Mouse (Mus musculus) forebrain, embryonic 10.5 days (tissue): ENCODE results near the gene Krtap24-1. TPM values are rescaled to one million over a fixed set of nuclear protein-coding genes. Genes with fewer than 3 reads are reported as not detected.

Experiments
- DNase-seq: peaks from one replicate; pipeline ENCODE4 v3.0.0-alpha.2; 2017; ENCODE audit warnings: low spot score; ENCODE audit errors: extremely low spot score
- H3K27ac ChIP-seq: fragments of 300-500 bp; sonication (generic); 2 replicates; pipeline ENCODE4 v1.5.1; 2016; ENCODE audit warnings: mild to moderate bottlenecking
- H3K27me3 ChIP-seq: fragments of 300-500 bp; sonication (generic); 2 replicates; pipeline ENCODE4 v1.6.1; 2016; ENCODE audit warnings: mild to moderate bottlenecking; ENCODE audit not compliant: poor library complexity, severe bottlenecking
- H3K36me3 ChIP-seq: fragments of 300-500 bp; sonication (generic); replicated peaks from 2 replicates; pipeline ENCODE4 v1.6.1; 2016; ENCODE audit warnings: mild to moderate bottlenecking, moderate library complexity
- H3K4me1 ChIP-seq: fragments of 300-500 bp; sonication (generic); 2 replicates; pipeline ENCODE4 v1.6.1; 2016
- H3K4me3 ChIP-seq: fragments of 300-500 bp; sonication (generic); 2 replicates; pipeline ENCODE4 v1.5.1; 2016; ENCODE audit warnings: mild to moderate bottlenecking, moderate library complexity
- H3K9me3 ChIP-seq: fragments of 300-500 bp; sonication (generic); 2 replicates; pipeline ENCODE4 v1.6.1; 2016; ENCODE audit warnings: mild to moderate bottlenecking, moderate library complexity
- WGBS: fragments of 180-500 bp; shearing (Covaris S2); methylation state at CpG from one replicate; pipeline ENCODE4 v1.1.7; 2016; 5-methylcytosine and 5-hydroxymethylcytosine counted together
- polyA plus RNA-seq: library from polyadenylated mRNA; unstranded; fragments of >200 nt; fragmentation: Nextera tagmentation; extraction: Ambion mirVana; gene quantifications from 2 replicates; pipeline ENCODE4 v1.2.1, GENCODE M21; 2016

Krtap24-1 gene
- polyA plus RNA-seq = not detected in 2 replicates

GRCm38 (mm10) chr16:88611922-88612321, at the start of gene Krtap24-1:
Gene Krtap24-1, minus strand, starts transcription at chr16:88612279.
- 91% methylated on average over 8 of the region's 8 CpGs for WGBS
- no peak within 1 kb of the TSS for H3K4me3 ChIP-seq
- no peaks in the 10 kb centered on the region for H3K36me3 ChIP-seq
- H3K9me3 ChIP-seq = no peaks in the 10 kb centered on the region
- DNase-seq = no peak
- H3K4me1 ChIP-seq = peaks cover 4% of the 10 kb centered on the region; the same call in 1 of the 2 replicates
- no peak within 1 kb of the TSS for H3K27ac ChIP-seq
- H3K27me3 ChIP-seq = no peaks in the 10 kb centered on the region

- Histone ChIP-seq H3K36me3 (no peaks in the 10 kb centered on the region), H3K4me1 (no peaks in the 10 kb centered on the region), H3K27ac (no peak overlapping the region), H3K27me3 (no peaks in the 10 kb centered on the region), H3K9me3 (no peaks in the 10 kb centered on the region), H3K4me3 (no peak overlapping the region)
- no peak for DNase-seq
- 76% methylated on average over 1 of the region's 1 CpGs for WGBS
Observed at GRCm38 (mm10) chr16:88657426-88657825, 45.3 kb upstream of the Krtap24-1 start.

GRCm38 (mm10) chr16:88651952-88652351, 39.9 kb upstream of the Krtap24-1 start:
- no peak for DNase-seq
- Histone ChIP-seq H3K4me1 (0 out of 2 replicates have a peak, but pooled peaks cover 3% of the 10 kb centered on the region), H3K36me3 (no peaks in the 10 kb centered on the region), H3K4me3 (no peak overlapping the region), H3K27me3 (no peaks in the 10 kb centered on the region), H3K9me3 (no peaks in the 10 kb centered on the region), H3K27ac (no peak overlapping the region)
- 83% methylated on average over 2 of the region's 2 CpGs for WGBS

GRCm38 (mm10) chr16:88651082-88651481, 39.0 kb upstream of the Krtap24-1 start:
- Histone ChIP-seq H3K36me3 (no peaks in the 10 kb centered on the region), H3K27me3 (no peaks in the 10 kb centered on the region), H3K4me1 (0 out of 2 replicates have a peak, but pooled peaks cover 4% of the 10 kb centered on the region), H3K27ac (no peak overlapping the region), H3K4me3 (no peak overlapping the region), H3K9me3 (no peaks in the 10 kb centered on the region)
- no peak for DNase-seq
- 91% methylated on average over 1 of the region's 1 CpGs for WGBS

- no peaks in the 10 kb centered on the region for H3K27me3 ChIP-seq
- no peak for DNase-seq
- WGBS = 93% methylated on average over 10 of the region's 10 CpGs
- 0 out of 2 replicates have a peak, but pooled peaks cover 4% of the 10 kb centered on the region for H3K4me1 ChIP-seq
- no peak within 1 kb of the TSS for H3K4me3 ChIP-seq
- no peaks in the 10 kb centered on the region for H3K36me3 ChIP-seq
- H3K27ac ChIP-seq = no peak within 1 kb of the TSS
- no peaks in the 10 kb centered on the region for H3K9me3 ChIP-seq
Observed at GRCm38 (mm10) chr16:88647358-88647846, 35.3 kb upstream of the Krtap24-1 start, which contains the start of gene Krtap26-1. Gene Krtap26-1, minus strand, starts transcription at chr16:88647796.

GRCm38 (mm10) chr16:88646366-88647111, 34.5 kb upstream of the Krtap24-1 start:
- Histone ChIP-seq H3K27me3 (no peaks in the 10 kb centered on the region), H3K4me1 (0 out of 2 replicates have a peak, but pooled peaks cover 4% of the 10 kb centered on the region), H3K4me3 (no peak overlapping the region), H3K9me3 (no peaks in the 10 kb centered on the region), H3K27ac (no peak overlapping the region), H3K36me3 (no peaks in the 10 kb centered on the region)
- no peak for DNase-seq
- 89% methylated on average over 8 of the region's 8 CpGs for WGBS

GRCm38 (mm10) chr16:88640053-88640452, 28.0 kb upstream of the Krtap24-1 start:
- no peak for DNase-seq
- 93% methylated on average over 3 of the region's 3 CpGs for WGBS
- Histone ChIP-seq H3K36me3 (no peaks in the 10 kb centered on the region), H3K4me1 (no peaks in the 10 kb centered on the region), H3K27me3 (no peaks in the 10 kb centered on the region), H3K27ac (no peak overlapping the region), H3K4me3 (no peak overlapping the region), H3K9me3 (no peaks in the 10 kb centered on the region)

- no peaks in the 10 kb centered on the region for H3K4me1 ChIP-seq
- H3K9me3 ChIP-seq = no peaks in the 10 kb centered on the region
- WGBS = 79% methylated on average over 4 of the region's 4 CpGs
- no peak overlapping the region for H3K27ac ChIP-seq
- no peaks in the 10 kb centered on the region for H3K27me3 ChIP-seq
- H3K36me3 ChIP-seq = no peaks in the 10 kb centered on the region
- no peak overlapping the region for H3K4me3 ChIP-seq
- DNase-seq = no peak
Observed at GRCm38 (mm10) chr16:88635142-88635541, 23.1 kb upstream of the Krtap24-1 start.

- Histone ChIP-seq H3K4me1 (no peaks in the 10 kb centered on the region), H3K36me3 (no peaks in the 10 kb centered on the region), H3K4me3 (no peak overlapping the region), H3K9me3 (no peaks in the 10 kb centered on the region), H3K27me3 (no peaks in the 10 kb centered on the region), H3K27ac (no peak overlapping the region)
- DNase-seq = no peak
- 84% methylated on average over 4 of the region's 4 CpGs for WGBS
Observed at GRCm38 (mm10) chr16:88631474-88631873, 19.4 kb upstream of the Krtap24-1 start.

GRCm38 (mm10) chr16:88627566-88627965, 15.5 kb upstream of the Krtap24-1 start, which contains the start of gene 2310079G19Rik:
Gene 2310079G19Rik, minus strand, starts transcription at chr16:88627666.
- H3K27ac ChIP-seq = no peak within 1 kb of the TSS
- no peaks in the 10 kb centered on the region for H3K9me3 ChIP-seq
- no peaks in the 10 kb centered on the region for H3K27me3 ChIP-seq
- no peaks in the 10 kb centered on the region for H3K36me3 ChIP-seq
- no peak for DNase-seq
- H3K4me3 ChIP-seq = no peak within 1 kb of the TSS
- 95% methylated on average over 4 of the region's 4 CpGs for WGBS
- no peaks in the 10 kb centered on the region for H3K4me1 ChIP-seq

- no peak for DNase-seq
- no peaks in the 10 kb centered on the region for H3K36me3 ChIP-seq
- WGBS = 80% methylated on average over 4 of the region's 4 CpGs
- no peaks in the 10 kb centered on the region for H3K27me3 ChIP-seq
- H3K27ac ChIP-seq = no peak overlapping the region
- H3K4me3 ChIP-seq = no peak overlapping the region
- peaks cover 4% of the 10 kb centered on the region; the same call in 1 of the 2 replicates for H3K4me1 ChIP-seq
- no peaks in the 10 kb centered on the region for H3K9me3 ChIP-seq
Observed at GRCm38 (mm10) chr16:88612712-88613111, 633 bp upstream of the Krtap24-1 start.

- H3K27me3 ChIP-seq = no peaks in the 10 kb centered on the region
- no peak overlapping the region for H3K27ac ChIP-seq
- H3K9me3 ChIP-seq = no peaks in the 10 kb centered on the region
- no peak overlapping the region for H3K4me3 ChIP-seq
- no peaks in the 10 kb centered on the region for H3K36me3 ChIP-seq
- no peak for DNase-seq
- 90% methylated on average over 6 of the region's 6 CpGs for WGBS
- peaks cover 21% of the 10 kb centered on the region for H3K4me1 ChIP-seq
Observed at GRCm38 (mm10) chr16:88604570-88604969, 7.5 kb downstream of the Krtap24-1 start.

GRCm38 (mm10) chr16:88602464-88602863, 9.6 kb downstream of the Krtap24-1 start:
- DNase-seq = no peak
- H3K27me3 ChIP-seq = no peaks in the 10 kb centered on the region
- H3K27ac ChIP-seq = no peak overlapping the region
- peaks cover 22% of the 10 kb centered on the region for H3K4me1 ChIP-seq
- no peaks in the 10 kb centered on the region for H3K9me3 ChIP-seq
- WGBS = 44% methylated on average over 1 of the region's 1 CpGs
- H3K4me3 ChIP-seq = no peak overlapping the region
- H3K36me3 ChIP-seq = no peaks in the 10 kb centered on the region
